Comparison of ENCODE assay signal across 15 mouse cellular contexts in the genomic region with DNA sequence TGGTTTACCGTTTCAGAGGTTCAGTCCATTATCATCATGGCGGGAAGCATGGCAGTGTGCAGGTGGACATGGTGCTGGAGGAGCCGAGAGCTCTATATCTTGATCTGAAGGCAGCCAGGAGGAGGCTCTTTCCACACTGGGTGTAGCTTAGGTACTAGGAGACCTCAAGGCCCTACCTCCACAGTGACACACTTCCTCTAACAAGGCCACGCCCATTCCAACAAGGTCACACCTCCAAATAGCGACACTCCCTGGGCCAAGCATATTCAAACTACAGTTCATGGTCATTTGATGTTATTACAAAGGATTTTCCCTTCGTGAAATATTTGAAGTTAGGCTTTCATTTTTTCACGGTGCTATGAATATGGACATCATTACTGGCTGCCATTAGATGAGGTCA. TPM values are rescaled to one million over a fixed set of nuclear protein-coding genes. Genes with fewer than 3 reads are reported as not detected.
A peak's percentile ranks its signal among the peaks of the same experiment; 100 is the strongest.
DNase-seq lines count a peak whose midpoint lies in the region.
"Had no signal": no experiment of that assay in that cellular context is flagged by ENCODE, and none has a peak within 500 bp of the region (broad histone marks: within the 10 kb centered on the region; RNA-seq: fewer than 3 reads in every experiment).

No protein-coding gene starts in this region.

- intact Hi-C loops in left cerebral cortex, postnatal 25 days (cut with DNase I): no loop called here

- DNase-seq in A20 (ENCODE audit: low read depth, low spot score) (peak; percentile 10), R1 (ENCODE audit: low read depth, low spot score) (peak; percentile 82)
- DNase-seq in induced T-regulatory cell, adult 2 months (ENCODE audit: low read depth): peak; percentile 10
- no peak for DNase-seq in left cerebral cortex, postnatal 25 days (ENCODE audit: low spot score in 2 of 2)
- DNase-seq in kidney, postnatal 10 days: no peak
- DNase-seq: adrenal gland, adult 2 months; adrenal gland, postnatal 10 days; adrenal gland, postnatal 25 days; cerebellum, adult 11 months; cerebellum, adult 18-20 months; cerebellum, adult 8-10 months; cerebellum, adult 9-11 months; cerebellum, postnatal 14 days; cerebellum, postnatal 36 days; embryo, embryonic 11 days had no signal

RNA-seq across cellular contexts. Expression of gene Btbd11, which starts 3.6 kb away (rescaled TPM):
- total RNA-seq in left cerebral cortex, postnatal 25 days (2021): 10 to 100 TPM; 25.9 to 26.8 TPM

Comparison
In these comparisons a context has a peak if more than half of its experiments do, and no peak if none do; other contexts are left out.
1. DNase-seq: peak in A20 (single experiment), R1 (single experiment) and induced T-regulatory cell, adult 2 months (single experiment); none in left cerebral cortex, postnatal 25 days (0 of 2) and kidney, postnatal 10 days (single experiment).